In the genomic region with DNA sequence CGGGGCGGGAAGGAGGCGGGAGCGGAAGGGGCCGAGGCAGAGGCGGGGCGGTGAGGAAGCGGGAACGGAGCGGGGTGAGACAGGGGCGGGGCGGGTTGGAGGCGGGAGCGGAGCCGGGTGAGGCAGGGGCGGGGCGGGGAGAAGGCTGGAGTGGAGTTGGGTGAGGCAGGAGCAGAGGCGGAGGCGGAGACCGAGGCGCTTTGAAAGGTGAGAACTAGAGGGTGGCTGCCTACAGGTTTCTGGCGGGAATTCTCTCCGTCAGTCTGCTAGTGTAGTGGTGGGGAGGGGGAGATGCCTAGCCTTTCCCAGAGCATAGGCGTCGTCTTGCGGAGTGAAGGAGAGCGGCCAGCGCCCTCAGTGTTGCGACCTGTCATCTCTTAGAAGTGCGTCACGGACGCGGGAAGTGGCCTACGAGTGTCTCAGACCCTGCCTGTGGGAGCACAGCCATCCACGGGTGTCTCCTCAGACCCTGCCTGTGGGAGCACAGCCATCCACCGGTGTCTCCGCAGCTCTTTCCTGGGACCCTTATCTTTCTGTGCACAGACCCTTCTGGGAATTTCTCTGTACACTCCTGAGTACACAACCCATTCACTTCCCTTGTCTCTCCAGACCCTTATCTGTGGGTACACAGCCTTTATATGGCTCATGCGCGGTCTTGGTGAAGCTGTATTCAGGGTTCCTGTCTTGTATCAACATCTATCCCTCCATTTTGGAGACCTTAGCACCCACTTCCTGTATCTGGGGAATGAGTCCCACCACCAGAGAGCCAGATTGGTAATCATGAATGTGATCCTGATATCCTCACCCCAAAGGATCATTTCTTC, we compare ENCODE assay signal across 8 mouse cellular contexts. TPM values are rescaled to one million over a fixed set of nuclear protein-coding genes. Genes with fewer than 3 reads are reported as not detected.
DNase-seq lines count a peak whose midpoint lies in the region; ATAC-seq lines count a peak whose summit lies in the region.

A gene (plus strand): TSS at position 141 of the 824 bp plus-strand sequence.

- no peaks in the 10 kb centered on the region for H3K4me1 ChIP-seq in hindbrain, embryonic 11.5 days (replicated peaks; ENCODE audit: control insufficient read depth, insufficient read depth, low read length)

- H3K4me3 ChIP-seq in hindbrain, embryonic 11.5 days (ENCODE audit: low read depth, low read length): peak within 1 kb of the TSS; percentile 48

- H3K9ac ChIP-seq in hindbrain, embryonic 11.5 days (ENCODE audit: low read depth, low read length): peak within 1 kb of the TSS; percentile 69

- peak within 1 kb of the TSS; percentile 68 for H3K4me2 ChIP-seq in hindbrain, embryonic 11.5 days (replicated peaks; ENCODE audit: low read depth, low read length)

- peak within 1 kb of the TSS; percentile 7; the same call in 1 of the 2 replicates for H3K27ac ChIP-seq in hindbrain, embryonic 11.5 days (ENCODE audit: low read depth, low read length)

- WGBS in hindbrain, embryonic 11.5 days: 4% methylated on average over 20 of the region's 39 CpGs

- H3K27me3 ChIP-seq in hindbrain, embryonic 11.5 days (ENCODE audit: control insufficient read depth, insufficient read depth, low read length): no peaks in the 10 kb centered on the region

- peak; percentile 84 for DNase-seq in MN1 (ENCODE audit: low spot score)
- DNase-seq in cerebellum, adult 9-10 months: peak; percentile 90
- DNase-seq in frontal cortex, adult 2 months (ENCODE audit: extremely low spot score in 1 of 2, low spot score in 1 of 2): peak; percentile 63 to 74
- peak; percentile 88 for DNase-seq in hindbrain, embryonic 11.5 days (ENCODE audit: low spot score)
- DNase-seq in layer of hippocampus, postnatal 14 days (ENCODE audit: low spot score in 2 of 2): peak; percentile 58 to 79
- DNase-seq in lung, postnatal 14 days: peak; percentile 95
- peak; percentile 67 for DNase-seq in retina, adult 2 months (ENCODE audit: low read depth, low spot score)
- peak; percentile 94 to 95 for DNase-seq in thymus, postnatal 36 days

- no peaks in the 10 kb centered on the region for H3K36me3 ChIP-seq in hindbrain, embryonic 11.5 days (ENCODE audit: control insufficient read depth, insufficient read depth, low read length)

- ATAC-seq in hindbrain, embryonic 11.5 days (ENCODE audit: low FRiP score): peak; percentile 98

- H3K9me3 ChIP-seq in hindbrain, embryonic 11.5 days (ENCODE audit: control insufficient read depth, low read length): no peaks in the 10 kb centered on the region

RNA-seq across cellular contexts. Expression of the gene that starts here (rescaled TPM):
- polyA plus RNA-seq in frontal cortex, adult 2 months (2012; rRNA removed): 17.8 and 19.4 TPM in 2 replicates
- polyA plus RNA-seq in hindbrain, embryonic 11.5 days (2014; fragmentation: Nextera tagmentation; extraction: Ambion mirVana): 12.1 and 17.9 TPM in 2 replicates
- 1 to 10 TPM; 9.3 to 9.6 TPM for total RNA-seq in layer of hippocampus, postnatal 14 days (2021)

Comparison
In these comparisons a context has a peak if more than half of its experiments do, and no peak if none do; other contexts are left out.
1. Peak in every context shown above with its lines: DNase-seq, ATAC-seq, H3K4me3 ChIP-seq and H3K27ac ChIP-seq.